10 mouse cellular contexts compared by ENCODE assay signal in the genomic region with DNA sequence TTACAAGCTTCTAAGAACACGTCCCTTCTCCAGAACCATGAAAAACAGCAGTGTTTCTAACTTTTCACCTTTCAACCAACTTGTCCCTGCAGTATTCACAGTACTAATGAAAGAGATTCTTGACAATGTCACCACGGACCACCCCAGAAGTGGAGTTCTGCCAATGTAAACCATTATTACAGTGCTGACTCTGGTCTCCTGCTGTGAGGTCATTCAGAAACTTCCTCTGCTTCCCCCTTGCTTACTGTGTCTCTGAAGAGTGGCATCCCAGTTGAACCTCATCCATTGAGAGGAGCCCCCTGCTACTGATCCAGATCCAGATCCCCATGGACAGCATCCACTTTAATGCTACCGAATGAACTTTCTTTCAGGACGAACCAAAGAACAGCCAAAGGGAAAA.
DNase-seq lines count a peak whose midpoint lies in the region; ATAC-seq and TF ChIP-seq lines count a peak whose summit lies in the region.
"Had no signal": no experiment of that assay in that cellular context is flagged by ENCODE, and none has a peak within 500 bp of the region (broad histone marks: within the 10 kb centered on the region; RNA-seq: fewer than 3 reads in every experiment).

No protein-coding gene starts in this region.

- peak; percentile 3 for DNase-seq in kidney, adult 9 months
- DNase-seq in kidney, adult 18-20 months: no peak
- no peak for DNase-seq in stomach, postnatal 0 days (ENCODE audit: low spot score)
- peak; percentile 11 for DNase-seq in embryo, embryonic 11.5 days (ENCODE audit: low read depth, low spot score)
- no peak for DNase-seq in gastrocnemius, adult 2 months
- no peak for DNase-seq in gastrocnemius, postnatal 4 days (ENCODE audit: low spot score in 2 of 2)

- peaks cover 2% of the 10 kb centered on the region; the same call in 1 of the 2 replicates for H3K4me1 ChIP-seq in stomach, embryonic 16.5 days (ENCODE audit: control insufficient read depth, insufficient read depth, low read length)
- no peaks in the 10 kb centered on the region for H3K4me1 ChIP-seq in stomach, postnatal 0 days (replicated peaks; ENCODE audit: control insufficient read depth, insufficient read depth)
- H3K4me1 ChIP-seq: forebrain, embryonic 10.5 days had no signal

- WGBS in stomach, embryonic 16.5 days: 35% methylated on average over 4 of the region's 4 CpGs
- 25% methylated on average over 4 of the region's 4 CpGs for whole genome bisulfite sequencing in stomach, postnatal 0 days

- no peaks in the 10 kb centered on the region for H3K36me3 ChIP-seq in stomach, embryonic 16.5 days (ENCODE audit: control insufficient read depth, insufficient read depth, low read length)
- no peaks in the 10 kb centered on the region for H3K36me3 ChIP-seq in stomach, postnatal 0 days (ENCODE audit: control insufficient read depth, insufficient read depth, low read length)
- H3K36me3 ChIP-seq: forebrain, embryonic 10.5 days; G1E had no signal

- ATAC-seq in stomach, embryonic 16.5 days (ENCODE audit: insufficient read depth, low FRiP score): peak; percentile 56; the same call in 1 of the 2 replicates
- ATAC-seq in stomach, postnatal 0 days (ENCODE audit: low FRiP score, low TSS enrichment): no peak

- no peak overlapping the region for H3K27ac ChIP-seq in stomach, embryonic 16.5 days (ENCODE audit: low read length)
- no peak overlapping the region for H3K27ac ChIP-seq in stomach, postnatal 0 days (replicated peaks)
- H3K27ac ChIP-seq in gastrocnemius, adult 2 months: no peak overlapping the region
- H3K27ac ChIP-seq: forebrain, embryonic 10.5 days had no signal

- H3K4me2 ChIP-seq in stomach, embryonic 16.5 days (ENCODE audit: low read depth, low read length): no peak overlapping the region
- no peak overlapping the region for H3K4me2 ChIP-seq in stomach, postnatal 0 days (replicated peaks; ENCODE audit: low read depth)
- H3K4me2 ChIP-seq: heart, embryonic 11.5 days had no signal

- H3K9ac ChIP-seq in stomach, embryonic 16.5 days (ENCODE audit: low read length): no peak overlapping the region
- H3K9ac ChIP-seq in stomach, postnatal 0 days (ENCODE audit: low read length): no peak overlapping the region

- H3K27me3 ChIP-seq in stomach, embryonic 16.5 days (ENCODE audit: control insufficient read depth, insufficient read depth, low read length): no peaks in the 10 kb centered on the region
- no peaks in the 10 kb centered on the region for H3K27me3 ChIP-seq in stomach, postnatal 0 days (ENCODE audit: control insufficient read depth, insufficient read depth, low read length)

- TF ChIP-seq EP300 in stomach, postnatal 0 days (optimal IDR thresholded peaks at IDR 0.05): no peak

- no peaks in the 10 kb centered on the region for H3K9me3 ChIP-seq in stomach, embryonic 16.5 days (replicated peaks; ENCODE audit: control insufficient read depth, low read length)
- H3K9me3 ChIP-seq in stomach, postnatal 0 days (ENCODE audit: control insufficient read depth, low read length): no peaks in the 10 kb centered on the region
- H3K9me3 ChIP-seq: forebrain, embryonic 10.5 days had no signal

- TF ChIP-seq CTCF in stomach, postnatal 0 days (IDR thresholded peaks at IDR 0.05; ENCODE audit: low read depth): no peak
- no peak for TF ChIP-seq CTCF in gastrocnemius, adult 2 months (IDR thresholded peaks at IDR 0.05)

- intact Hi-C loops in gastrocnemius, adult 2 months (cut with DNase I): no loop called here

- no peak overlapping the region for H3K4me3 ChIP-seq in stomach, embryonic 16.5 days (replicated peaks; ENCODE audit: low read length)
- H3K4me3 ChIP-seq in stomach, postnatal 0 days (ENCODE audit: low read depth, low read length): no peak overlapping the region
- H3K4me3 ChIP-seq in gastrocnemius, adult 2 months: no peak overlapping the region
- H3K4me3 ChIP-seq: forebrain, embryonic 10.5 days had no signal

Comparison
In these comparisons a context has a peak if more than half of its experiments do, and no peak if none do; other contexts are left out.
1. DNase-seq: peak in kidney, adult 9 months (single experiment) and embryo, embryonic 11.5 days (single experiment); none in kidney, adult 18-20 months (single experiment), stomach, postnatal 0 days (single experiment), gastrocnemius, adult 2 months (single experiment) and gastrocnemius, postnatal 4 days (0 of 2).